Mouse (Mus musculus) forebrain, embryonic 10.5 days (tissue): ENCODE results near the gene Shank3. TPM values are rescaled to one million over a fixed set of nuclear protein-coding genes. Genes with fewer than 3 reads are reported as not detected.
A peak's percentile ranks its signal among the peaks of the same experiment; 100 is the strongest.

Experiments
- DNase-seq: peaks from one replicate; pipeline ENCODE4 v3.0.0-alpha.2; 2017; ENCODE audit warnings: low spot score; ENCODE audit errors: extremely low spot score
- H3K27ac ChIP-seq: fragments of 300-500 bp; sonication (generic); 2 replicates; pipeline ENCODE4 v1.5.1; 2016; ENCODE audit warnings: mild to moderate bottlenecking
- H3K27me3 ChIP-seq: fragments of 300-500 bp; sonication (generic); 2 replicates; pipeline ENCODE4 v1.6.1; 2016; ENCODE audit warnings: mild to moderate bottlenecking; ENCODE audit not compliant: poor library complexity, severe bottlenecking
- H3K36me3 ChIP-seq: fragments of 300-500 bp; sonication (generic); replicated peaks from 2 replicates; pipeline ENCODE4 v1.6.1; 2016; ENCODE audit warnings: mild to moderate bottlenecking, moderate library complexity
- H3K4me1 ChIP-seq: fragments of 300-500 bp; sonication (generic); 2 replicates; pipeline ENCODE4 v1.6.1; 2016
- H3K4me3 ChIP-seq: fragments of 300-500 bp; sonication (generic); 2 replicates; pipeline ENCODE4 v1.5.1; 2016; ENCODE audit warnings: mild to moderate bottlenecking, moderate library complexity
- H3K9me3 ChIP-seq: fragments of 300-500 bp; sonication (generic); 2 replicates; pipeline ENCODE4 v1.6.1; 2016; ENCODE audit warnings: mild to moderate bottlenecking, moderate library complexity
- WGBS: fragments of 180-500 bp; shearing (Covaris S2); methylation state at CpG from one replicate; pipeline ENCODE4 v1.1.7; 2016; 5-methylcytosine and 5-hydroxymethylcytosine counted together
- polyA plus RNA-seq: library from polyadenylated mRNA; unstranded; fragments of >200 nt; fragmentation: Nextera tagmentation; extraction: Ambion mirVana; gene quantifications from 2 replicates; pipeline ENCODE4 v1.2.1, GENCODE M21; 2016

Shank3 gene
- polyA plus RNA-seq, 1 experiment from 2014 or later: 3.0 TPM

DNA sequence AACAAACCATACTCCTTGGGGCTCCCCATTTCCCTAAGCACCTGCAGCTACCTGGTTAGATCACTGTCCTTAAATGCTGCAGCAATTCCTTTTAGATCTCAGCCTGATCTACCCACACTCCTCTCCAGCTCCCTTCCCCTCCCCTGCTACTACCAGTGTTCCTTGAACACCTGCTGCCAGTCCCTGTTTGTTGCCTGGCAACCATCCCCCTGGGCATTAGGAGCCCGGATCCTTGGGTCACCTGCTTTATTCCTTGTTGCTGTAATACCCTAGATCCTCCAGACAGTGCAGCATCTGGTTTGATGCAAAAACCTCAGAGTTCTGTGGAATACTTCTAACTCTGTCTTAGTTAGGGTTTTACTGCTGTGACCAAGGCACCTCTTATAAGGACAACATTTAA is 34.4 kb upstream of the Shank3 start:
- Histone ChIP-seq H3K36me3 (peaks cover 28% of the 10 kb centered on the region), H3K9me3 (no peaks in the 10 kb centered on the region), H3K4me1 (peaks cover 6% of the 10 kb centered on the region), H3K27me3 (no peaks in the 10 kb centered on the region), H3K27ac (no peak overlapping the region), H3K4me3 (no peak overlapping the region)
- DNase-seq: no peak
- WGBS: 7% methylated on average over 1 of the region's 1 CpGs

- Histone ChIP-seq H3K27me3 (no peaks in the 10 kb centered on the region), H3K9me3 (no peaks in the 10 kb centered on the region)
- WGBS: 39% methylated on average over 2 of the region's 2 CpGs
These were observed 30.8 kb upstream of the Shank3 start for GRCm38 (mm10) chr15:89468577-89468976.

DNA sequence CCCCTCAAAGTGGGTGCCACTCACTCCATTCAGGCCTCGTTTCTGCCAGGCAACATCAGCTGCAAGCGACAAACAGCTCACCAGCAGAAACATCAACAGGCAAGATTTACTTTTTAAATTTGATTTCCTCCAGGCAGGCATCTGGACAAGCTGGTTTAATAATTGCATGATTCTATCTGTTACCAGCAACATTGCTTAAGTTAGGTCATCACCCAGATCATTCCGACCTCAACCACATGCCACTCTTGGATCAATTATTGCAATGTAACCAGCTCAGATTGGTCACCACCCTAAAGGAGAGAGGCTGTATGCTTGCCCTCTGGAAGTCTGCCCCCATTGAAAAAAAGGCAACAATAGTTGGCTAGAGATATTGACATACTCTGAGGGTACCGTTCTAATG is 27.9 kb upstream of the Shank3 start:
- H3K4me1 ChIP-seq: peaks cover 21% of the 10 kb centered on the region
- H3K4me3 ChIP-seq: no peak overlapping the region
- no peaks in the 10 kb centered on the region for H3K9me3 ChIP-seq
- H3K27me3 ChIP-seq: no peaks in the 10 kb centered on the region
- no peaks in the 10 kb centered on the region for H3K36me3 ChIP-seq
- WGBS: 91% methylated on average over 4 of the region's 4 CpGs
- no peak for DNase-seq
- H3K27ac ChIP-seq: no peak overlapping the region

More at GRCm38 (mm10) chr15:89468577-89468976, 30.8 kb upstream of the Shank3 start:
- Histone ChIP-seq H3K27ac (no peak overlapping the region), H3K4me1 (peaks cover 6% of the 10 kb centered on the region), H3K4me3 (no peak overlapping the region), H3K36me3 (no peaks in the 10 kb centered on the region)
- no peak for DNase-seq

DNA sequence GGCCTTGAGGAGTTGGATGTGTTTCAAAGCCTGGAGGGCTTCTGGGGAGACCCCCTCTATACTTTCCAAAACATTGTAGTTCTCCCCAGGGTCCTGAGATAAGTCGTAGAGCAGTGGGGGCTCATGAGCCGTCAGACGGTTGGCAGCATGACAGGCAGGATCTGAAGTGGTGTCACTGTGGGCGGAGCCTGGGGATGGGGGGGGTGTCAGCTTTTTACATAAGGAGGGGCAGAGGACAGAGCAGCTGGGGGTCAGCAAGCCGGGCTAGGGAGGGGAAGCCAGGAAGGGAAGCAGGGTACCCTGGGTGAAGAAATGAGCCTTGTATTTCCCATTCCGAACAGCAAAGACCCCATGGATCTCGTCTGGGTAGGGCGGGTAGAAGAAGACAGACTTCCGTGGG is 26.1 kb upstream of the Shank3 start:
- Histone ChIP-seq H3K27me3 (peaks cover 15% of the 10 kb centered on the region), H3K4me1 (peaks cover 37% of the 10 kb centered on the region), H3K4me3 (no peak overlapping the region), H3K27ac (no peak overlapping the region), H3K36me3 (no peaks in the 10 kb centered on the region), H3K9me3 (no peaks in the 10 kb centered on the region)
- WGBS: 92% methylated on average over 9 of the region's 9 CpGs
- DNase-seq: no peak

- WGBS: 96% methylated on average over 8 of the region's 8 CpGs
- H3K27me3 ChIP-seq: peaks cover 16% of the 10 kb centered on the region
- H3K4me1 ChIP-seq: peaks cover 37% of the 10 kb centered on the region
- H3K36me3 ChIP-seq: no peaks in the 10 kb centered on the region
- no peaks in the 10 kb centered on the region for H3K9me3 ChIP-seq
- DNase-seq: no peak
- H3K27ac ChIP-seq: no peak overlapping the region
- H3K4me3 ChIP-seq: no peak overlapping the region
These were observed 25.5 kb upstream of the Shank3 start for GRCm38 (mm10) chr15:89473921-89474320.

DNA sequence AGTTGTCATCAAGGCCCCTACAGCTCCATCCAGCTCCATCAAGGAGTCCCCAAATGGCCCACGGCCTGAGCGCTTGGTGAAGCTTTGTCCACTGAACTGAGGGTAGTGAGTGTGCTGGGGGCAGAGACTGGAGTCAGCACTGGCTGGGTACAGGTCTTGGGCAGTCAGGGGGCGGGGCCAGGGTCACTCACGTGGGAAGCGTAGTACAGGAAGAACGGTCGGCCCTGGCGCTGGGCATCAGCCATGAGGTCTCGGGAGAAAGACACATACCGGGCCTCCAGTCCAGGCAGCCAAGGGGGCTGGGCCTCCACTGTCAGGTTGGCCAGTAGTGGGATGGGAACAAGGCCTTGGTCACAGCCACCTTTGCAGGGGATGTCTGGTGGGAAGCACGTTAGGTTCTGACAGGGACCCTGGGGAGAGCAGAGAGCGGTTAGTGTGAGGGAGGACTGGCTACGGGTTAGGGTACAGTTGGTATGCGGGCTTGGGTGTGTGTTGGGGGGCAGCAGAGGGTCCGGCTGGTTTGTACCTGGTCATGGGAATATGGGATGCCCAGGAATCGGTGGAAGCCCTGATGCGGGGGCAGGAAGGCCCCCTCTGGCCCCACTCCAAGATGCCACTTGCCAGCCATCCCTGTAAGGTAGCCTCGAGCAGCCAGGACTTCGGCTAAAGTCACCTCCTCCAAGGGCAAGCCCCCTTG is 24.7 kb upstream of the Shank3 start:
- DNase-seq: no peak
- 93% methylated on average over 19 of the region's 19 CpGs for WGBS
- Histone ChIP-seq H3K27me3 (peaks cover 16% of the 10 kb centered on the region), H3K4me3 (peak overlapping the region; percentile 71; the same call in 1 of the 2 replicates), H3K36me3 (no peaks in the 10 kb centered on the region), H3K9me3 (no peaks in the 10 kb centered on the region), H3K4me1 (peaks cover 37% of the 10 kb centered on the region), H3K27ac (0 out of 2 replicates have a peak overlapping the region, but pooled peaks have one; percentile 15)

DNA sequence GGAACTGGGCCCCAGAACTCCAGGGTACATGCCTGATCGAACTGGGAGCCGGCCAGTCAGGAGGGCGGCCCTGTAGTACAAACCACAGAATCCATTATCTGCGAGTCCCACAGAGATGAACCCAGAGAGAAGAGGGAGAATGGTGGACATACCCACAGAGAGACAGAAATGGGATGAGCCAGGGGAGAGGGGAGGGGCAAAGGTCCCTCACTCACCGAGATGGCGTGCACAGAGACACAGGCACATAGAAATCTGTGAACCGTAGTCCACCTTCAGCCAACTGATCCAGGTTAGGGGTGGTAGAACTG is 24.2 kb upstream of the Shank3 start:
- 82% methylated on average over 7 of the region's 7 CpGs for WGBS
- H3K4me1 ChIP-seq: peaks cover 37% of the 10 kb centered on the region
- H3K4me3 ChIP-seq: peak overlapping the region; percentile 71
- no peak for DNase-seq
- H3K27me3 ChIP-seq: peaks cover 16% of the 10 kb centered on the region
- H3K9me3 ChIP-seq: no peaks in the 10 kb centered on the region
- peak overlapping the region; percentile 86 for H3K27ac ChIP-seq
- no peaks in the 10 kb centered on the region for H3K36me3 ChIP-seq

DNA sequence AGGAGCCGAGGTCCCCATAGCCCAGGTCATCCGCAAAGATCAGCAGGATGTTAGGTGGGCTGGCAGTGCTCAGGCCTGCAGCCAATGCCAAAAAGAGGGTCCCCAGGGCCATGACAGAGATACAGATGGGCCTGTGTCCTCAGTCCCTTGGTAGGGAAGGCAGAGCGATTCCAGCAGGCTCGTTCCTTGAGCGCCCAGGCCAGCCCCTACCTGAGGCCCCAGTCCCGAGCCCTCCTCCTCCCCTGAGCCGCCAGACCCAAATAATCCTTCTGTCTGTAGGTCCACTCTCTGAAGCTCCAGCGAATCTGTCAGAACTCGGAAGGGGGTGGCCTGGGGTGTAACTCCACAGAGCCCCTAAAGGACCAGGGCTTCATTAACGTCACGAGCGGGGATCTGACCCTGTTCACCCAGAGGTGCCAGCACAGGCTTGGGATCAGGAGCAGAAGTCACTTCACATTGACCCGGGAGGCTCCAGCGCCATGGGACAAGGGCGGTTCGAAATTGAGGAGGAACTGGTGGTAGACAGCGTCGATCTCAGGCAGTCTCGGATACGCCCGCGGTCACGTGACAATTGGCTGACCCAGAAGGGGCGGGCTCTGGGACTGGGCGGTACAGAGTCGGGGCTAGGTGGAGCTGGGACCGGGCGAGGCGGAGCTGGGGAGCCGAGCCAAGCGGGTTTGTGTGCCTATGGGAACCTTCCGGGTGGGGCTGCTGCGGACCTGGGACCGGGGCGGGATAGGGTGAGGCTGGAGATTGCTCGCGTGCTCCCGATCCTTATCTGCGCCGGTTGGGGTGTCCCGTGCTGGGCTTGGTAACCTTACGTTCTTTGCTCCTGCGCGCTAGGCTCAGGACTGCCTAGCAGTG is 23.6 kb upstream of the Shank3 start:
- H3K4me1 ChIP-seq: peaks cover 40% of the 10 kb centered on the region
- H3K4me3 ChIP-seq: peak overlapping the region; percentile 71
- H3K27me3 ChIP-seq: peaks cover 16% of the 10 kb centered on the region
- DNase-seq: peak; percentile 89
- H3K9me3 ChIP-seq: no peaks in the 10 kb centered on the region
- WGBS: 10% methylated on average over 44 of the region's 44 CpGs
- peak overlapping the region; percentile 86 for H3K27ac ChIP-seq
- H3K36me3 ChIP-seq: no peaks in the 10 kb centered on the region

DNA sequence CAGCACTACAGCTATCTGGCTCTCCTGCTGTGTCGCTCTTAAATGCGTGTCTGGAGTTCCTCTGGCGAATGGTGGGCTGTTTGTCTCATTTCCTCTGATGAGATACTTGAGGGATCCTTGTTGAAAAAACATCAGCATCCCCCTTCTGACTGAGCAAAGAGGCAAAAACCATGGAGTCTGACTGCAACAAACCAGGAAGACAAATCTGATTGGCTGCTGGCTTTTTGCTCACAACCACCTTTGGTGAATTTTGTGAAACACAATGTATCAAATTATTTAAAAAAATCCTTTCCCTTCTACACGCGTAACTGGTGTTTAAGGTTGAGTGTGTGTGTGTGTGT is 23.0 kb upstream of the Shank3 start:
- Histone ChIP-seq H3K9me3 (no peaks in the 10 kb centered on the region), H3K27ac (peak overlapping the region; percentile 86), H3K36me3 (no peaks in the 10 kb centered on the region), H3K27me3 (peaks cover 16% of the 10 kb centered on the region), H3K4me3 (peak overlapping the region; percentile 71), H3K4me1 (peaks cover 40% of the 10 kb centered on the region)
- 15% methylated on average over 5 of the region's 5 CpGs for WGBS
- no peak for DNase-seq

- Histone ChIP-seq H3K27ac (peak within 1 kb of the TSS; percentile 86), H3K4me3 (peak within 1 kb of the TSS; percentile 71), H3K36me3 (no peaks in the 10 kb centered on the region), H3K9me3 (no peaks in the 10 kb centered on the region), H3K27me3 (peaks cover 16% of the 10 kb centered on the region), H3K4me1 (peaks cover 40% of the 10 kb centered on the region)
- 34% methylated on average over 9 of the region's 9 CpGs for WGBS
- DNase-seq: no peak
These were observed 22.3 kb upstream of the Shank3 start, which contains the start of gene Arsa for GRCm38 (mm10) chr15:89477091-89477491. Gene Arsa (minus strand): TSS chr15:89477425.

GRCm38 (mm10) chr15:89477806-89478205 is 21.6 kb upstream of the Shank3 start:
- Histone ChIP-seq H3K27ac (no peak overlapping the region), H3K4me3 (no peak overlapping the region), H3K27me3 (peaks cover 16% of the 10 kb centered on the region), H3K36me3 (no peaks in the 10 kb centered on the region), H3K4me1 (peaks cover 40% of the 10 kb centered on the region), H3K9me3 (no peaks in the 10 kb centered on the region)
- DNase-seq: no peak
- 45% methylated on average over 8 of the region's 8 CpGs for WGBS

- 91% methylated on average over 3 of the region's 3 CpGs for WGBS
- no peak for DNase-seq
- H3K36me3 ChIP-seq: no peaks in the 10 kb centered on the region
- no peak overlapping the region for H3K27ac ChIP-seq
- no peak overlapping the region for H3K4me3 ChIP-seq
- H3K4me1 ChIP-seq: peaks cover 40% of the 10 kb centered on the region
- peaks cover 16% of the 10 kb centered on the region for H3K27me3 ChIP-seq
- H3K9me3 ChIP-seq: no peaks in the 10 kb centered on the region
These were observed 20.8 kb upstream of the Shank3 start for GRCm38 (mm10) chr15:89478622-89479021.

DNA sequence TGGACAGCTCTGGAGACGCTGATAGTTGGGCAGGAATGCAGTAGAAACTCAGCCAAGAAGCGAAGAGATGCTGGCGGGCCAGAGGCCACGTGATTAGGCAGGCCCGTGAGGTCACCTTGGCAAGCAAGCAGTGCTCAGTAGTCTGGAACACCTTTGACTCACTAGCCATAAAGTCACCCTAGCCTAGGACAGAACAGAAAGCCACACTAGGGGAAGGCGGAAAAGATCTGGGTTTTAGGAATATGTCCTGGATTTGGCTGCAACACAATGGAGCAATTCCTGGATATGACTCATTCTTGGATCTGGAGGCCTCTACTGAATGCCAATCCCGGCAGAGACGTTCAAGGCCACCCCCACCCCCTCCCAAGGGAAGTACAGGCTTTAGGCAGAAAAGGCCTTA is 18.8 kb upstream of the Shank3 start:
- WGBS: 83% methylated on average over 8 of the region's 8 CpGs
- Histone ChIP-seq H3K36me3 (no peaks in the 10 kb centered on the region), H3K27ac (no peak overlapping the region), H3K4me1 (peaks cover 29% of the 10 kb centered on the region), H3K4me3 (no peak overlapping the region), H3K9me3 (no peaks in the 10 kb centered on the region), H3K27me3 (peaks cover 16% of the 10 kb centered on the region)
- DNase-seq: no peak
